Mouse (Mus musculus) limb, embryonic 13.5 days (tissue): ENCODE measurements around the gene Tmigd3. TPM values are rescaled to one million over a fixed set of nuclear protein-coding genes. Genes with fewer than 3 reads are reported as not detected.

Source experiments
- ATAC-seq: fragments of 200-750 bp; cut with Nextera tagmentation; 2 replicates; pipeline ENCODE4 v1.8.0; 2017; ENCODE audit warnings: low read depth, moderate number of reproducible peaks, moderate TSS enrichment; ENCODE audit not compliant: low FRiP score
- H3K27ac ChIP-seq: fragments of 300-500 bp; sonication (generic); 2 replicates; pipeline ENCODE4 v1.5.1; 2015; ENCODE audit warnings: inconsistent platforms, mild to moderate bottlenecking, moderate library complexity
- H3K27me3 ChIP-seq: fragments of 300-500 bp; sonication (generic); 2 replicates; pipeline ENCODE4 v1.6.1; 2015; ENCODE audit warnings: mild to moderate bottlenecking, inconsistent platforms
- H3K36me3 ChIP-seq: fragments of 300-500 bp; sonication (generic); 2 replicates; pipeline ENCODE4 v1.6.1; 2015; ENCODE audit warnings: inconsistent platforms, mild to moderate bottlenecking, moderate library complexity
- H3K4me1 ChIP-seq: fragments of 300-500 bp; sonication (generic); 2 replicates; pipeline ENCODE4 v1.6.1; 2015; ENCODE audit warnings: inconsistent platforms
- H3K4me2 ChIP-seq: fragments of 300-500 bp; sonication (generic); replicated peaks from 2 replicates; pipeline ENCODE4 v1.6.1; 2015; ENCODE audit warnings: inconsistent platforms, mild to moderate bottlenecking, moderate library complexity
- H3K4me3 ChIP-seq: fragments of 300-500 bp; sonication (generic); 2 replicates; pipeline ENCODE4 v1.5.1; 2015; ENCODE audit warnings: moderate library complexity, mild to moderate bottlenecking, inconsistent platforms
- H3K9ac ChIP-seq: fragments of 300-500 bp; sonication (generic); 2 replicates; pipeline ENCODE4 v1.6.1; 2015; ENCODE audit warnings: mild to moderate bottlenecking, inconsistent platforms
- H3K9me3 ChIP-seq: fragments of 300-500 bp; sonication (generic); 2 replicates; pipeline ENCODE4 v1.6.1; 2016; ENCODE audit warnings: inconsistent platforms
- WGBS: fragments of 180-500 bp; shearing (Covaris S2); methylation state at CpG from one replicate; pipeline ENCODE4 v1.1.7; 2015; 5-methylcytosine and 5-hydroxymethylcytosine counted together
- polyA plus RNA-seq: library from polyadenylated mRNA; unstranded; fragments of >200 nt; fragmentation: Nextera tagmentation; extraction: Ambion mirVana; gene quantifications from 2 replicates; pipeline ENCODE4 v1.2.1, GENCODE M21; 2015

The Tmigd3 gene
- polyA plus RNA-seq, 1 experiment from 2014 or later: not detected

- no peaks in the 10 kb centered on the region for H3K9me3 ChIP-seq
- peak overlapping the region; percentile 34 for H3K4me2 ChIP-seq
- H3K4me3 ChIP-seq: no peak overlapping the region
- no peaks in the 10 kb centered on the region for H3K36me3 ChIP-seq
- peak overlapping the region; percentile 16; the same call in 1 of the 2 replicates for H3K27ac ChIP-seq
- H3K4me1 ChIP-seq: peaks cover 40% of the 10 kb centered on the region
- H3K27me3 ChIP-seq: no peaks in the 10 kb centered on the region
- WGBS: 16% methylated on average over 8 of the region's 8 CpGs
- peak; percentile 81 for ATAC-seq
- H3K9ac ChIP-seq: no peak overlapping the region
Observed at GRCm38 (mm10) chr3:105853781-105854180, 16.9 kb upstream of the Tmigd3 start.

DNA sequence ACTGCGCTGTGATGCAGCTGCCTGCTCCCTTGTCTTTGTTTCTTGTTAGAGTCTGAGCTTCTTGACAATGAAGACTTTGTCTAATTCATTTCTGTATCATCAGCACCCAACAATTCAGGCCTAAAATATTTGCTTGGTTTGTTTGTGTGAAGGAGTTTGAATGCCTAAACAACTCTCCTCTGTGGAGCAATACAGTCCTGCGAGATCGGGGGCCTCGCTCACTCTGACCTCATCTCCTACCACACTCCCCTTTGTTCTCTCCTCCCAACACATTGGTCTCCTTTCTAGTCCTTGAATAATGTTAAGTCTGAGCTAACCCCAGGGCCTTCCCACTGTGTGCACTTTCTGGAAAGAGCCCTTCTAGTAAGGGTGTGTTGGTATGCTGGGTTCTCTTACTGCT is 15.9 kb upstream of the Tmigd3 start:
- H3K9ac ChIP-seq: no peak overlapping the region
- no peak overlapping the region for H3K4me2 ChIP-seq
- no peaks in the 10 kb centered on the region for H3K36me3 ChIP-seq
- H3K4me1 ChIP-seq: peaks cover 38% of the 10 kb centered on the region
- 77% methylated on average over 4 of the region's 4 CpGs for WGBS
- H3K4me3 ChIP-seq: no peak overlapping the region
- H3K9me3 ChIP-seq: no peaks in the 10 kb centered on the region
- H3K27me3 ChIP-seq: no peaks in the 10 kb centered on the region
- ATAC-seq: no peak
- H3K27ac ChIP-seq: peak overlapping the region; percentile 58

DNA sequence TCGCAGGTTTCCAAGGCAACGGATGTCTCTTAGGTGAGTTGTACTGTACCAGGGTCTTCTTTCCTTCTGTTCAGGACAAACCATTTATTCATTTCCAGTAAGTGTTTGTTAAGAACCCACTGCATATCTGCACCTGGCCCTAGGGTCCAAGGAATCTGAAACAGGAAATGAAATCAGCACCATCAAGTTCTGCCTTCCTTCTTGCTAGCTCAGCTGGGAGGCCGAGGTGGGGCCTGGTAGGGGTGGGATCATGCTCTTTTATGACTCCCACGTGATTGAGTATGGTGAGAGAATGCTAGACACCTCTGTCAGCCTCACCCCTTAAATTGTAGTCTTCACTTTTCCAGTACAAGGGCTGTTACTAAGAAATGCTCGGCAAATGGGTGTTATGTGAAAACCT is 13.2 kb upstream of the Tmigd3 start:
- no peak for ATAC-seq
- WGBS: 46% methylated on average over 5 of the region's 5 CpGs

GRCm38 (mm10) chr3:105861747-105862366 is 8.8 kb upstream of the Tmigd3 start:
- H3K9ac ChIP-seq: no peak overlapping the region
- no peak overlapping the region for H3K4me3 ChIP-seq
- 52% methylated on average over 7 of the region's 7 CpGs for WGBS
- H3K27ac ChIP-seq: no peak overlapping the region
- no peaks in the 10 kb centered on the region for H3K9me3 ChIP-seq
- no peak for ATAC-seq
- H3K4me1 ChIP-seq: peaks cover 11% of the 10 kb centered on the region
- no peaks in the 10 kb centered on the region for H3K27me3 ChIP-seq
- H3K4me2 ChIP-seq: no peak overlapping the region
- no peaks in the 10 kb centered on the region for H3K36me3 ChIP-seq

More for the DNA sequence above, 13.2 kb upstream of the Tmigd3 start:
- Histone ChIP-seq H3K27ac (0 out of 2 replicates have a peak overlapping the region, but pooled peaks have one; percentile 44), H3K9ac (no peak overlapping the region), H3K9me3 (no peaks in the 10 kb centered on the region), H3K4me2 (no peak overlapping the region), H3K27me3 (no peaks in the 10 kb centered on the region), H3K4me1 (peaks cover 38% of the 10 kb centered on the region), H3K4me3 (no peak overlapping the region), H3K36me3 (no peaks in the 10 kb centered on the region)

DNA sequence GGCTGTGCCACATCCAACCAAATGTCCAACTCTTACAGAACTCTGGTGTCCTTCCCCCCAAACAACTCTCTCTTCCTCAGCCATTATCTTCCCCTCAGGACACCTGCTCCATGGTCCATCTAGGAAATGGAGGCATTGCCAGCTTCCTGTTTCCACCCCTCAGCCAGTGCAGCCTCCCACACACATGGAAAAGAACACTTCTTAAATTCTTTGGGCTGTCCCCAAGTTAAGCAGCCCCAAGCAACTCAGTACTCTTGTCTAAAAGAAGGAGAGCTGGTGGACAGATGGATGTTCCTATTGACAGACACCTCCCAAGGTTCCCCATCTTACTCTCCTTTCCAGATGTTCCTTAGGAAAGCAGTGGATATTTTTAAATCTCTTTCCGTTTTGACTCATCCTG is 6.6 kb upstream of the Tmigd3 start:
- Histone ChIP-seq H3K27me3 (no peaks in the 10 kb centered on the region), H3K27ac (no peak overlapping the region), H3K4me3 (no peak overlapping the region), H3K9ac (no peak overlapping the region), H3K9me3 (no peaks in the 10 kb centered on the region), H3K4me2 (no peak overlapping the region), H3K36me3 (no peaks in the 10 kb centered on the region), H3K4me1 (peaks cover 8% of the 10 kb centered on the region; the same call in 1 of the 2 replicates)
- WGBS: 85% methylated on average over 1 of the region's 1 CpGs
- ATAC-seq: no peak

- Histone ChIP-seq H3K4me3 (no peak overlapping the region), H3K4me1 (peaks cover 8% of the 10 kb centered on the region; the same call in 1 of the 2 replicates), H3K27me3 (no peaks in the 10 kb centered on the region), H3K4me2 (no peak overlapping the region), H3K9ac (no peak overlapping the region), H3K9me3 (no peaks in the 10 kb centered on the region), H3K36me3 (no peaks in the 10 kb centered on the region), H3K27ac (no peak overlapping the region)
- ATAC-seq: no peak
- 66% methylated on average over 9 of the region's 9 CpGs for WGBS
Observed at GRCm38 (mm10) chr3:105865122-105865521, 5.6 kb upstream of the Tmigd3 start.

- WGBS: 65% methylated on average over 2 of the region's 2 CpGs
Observed at GRCm38 (mm10) chr3:105868135-105868534, 2.6 kb upstream of the Tmigd3 start.

DNA sequence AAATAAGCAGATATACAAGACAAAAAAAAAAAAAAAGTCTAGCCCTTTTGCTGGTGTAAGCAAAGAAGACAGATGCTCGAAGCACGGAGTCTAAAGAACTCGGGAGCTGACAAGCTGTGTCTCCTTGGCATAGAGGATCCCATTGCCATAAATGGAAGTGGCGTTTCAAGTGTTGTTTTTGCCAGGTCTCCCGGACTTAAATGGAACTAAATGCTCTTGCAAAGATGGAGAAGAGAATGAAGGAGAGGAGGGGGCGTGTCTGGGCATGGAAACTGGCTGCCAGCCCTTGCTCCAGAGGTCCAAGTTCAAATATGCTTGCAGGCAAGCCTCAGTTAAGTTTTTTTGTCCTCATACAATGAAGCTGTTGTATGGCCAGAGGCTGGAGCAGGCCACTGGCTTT is 1.3 kb downstream of the Tmigd3 start:
- no peak overlapping the region for H3K4me2 ChIP-seq
- no peak overlapping the region for H3K4me3 ChIP-seq
- H3K36me3 ChIP-seq: no peaks in the 10 kb centered on the region
- peaks cover 11% of the 10 kb centered on the region for H3K4me1 ChIP-seq
- WGBS: 65% methylated on average over 6 of the region's 6 CpGs
- H3K27me3 ChIP-seq: no peaks in the 10 kb centered on the region; the same call in 1 of the 2 replicates
- H3K9me3 ChIP-seq: no peaks in the 10 kb centered on the region
- H3K27ac ChIP-seq: no peak overlapping the region
- H3K9ac ChIP-seq: no peak overlapping the region
- ATAC-seq: no peak

More at GRCm38 (mm10) chr3:105868135-105868534, 2.6 kb upstream of the Tmigd3 start:
- Histone ChIP-seq H3K9me3 (no peaks in the 10 kb centered on the region), H3K4me2 (no peak overlapping the region), H3K4me3 (no peak overlapping the region), H3K27me3 (no peaks in the 10 kb centered on the region; the same call in 1 of the 2 replicates), H3K36me3 (no peaks in the 10 kb centered on the region), H3K27ac (no peak overlapping the region), H3K4me1 (peaks cover 15% of the 10 kb centered on the region), H3K9ac (no peak overlapping the region)
- ATAC-seq: no peak

GRCm38 (mm10) chr3:105872579-105872978 is 1.9 kb downstream of the Tmigd3 start:
- H3K36me3 ChIP-seq: no peaks in the 10 kb centered on the region
- no peak overlapping the region for H3K4me2 ChIP-seq
- H3K27ac ChIP-seq: no peak overlapping the region
- no peaks in the 10 kb centered on the region; the same call in 1 of the 2 replicates for H3K27me3 ChIP-seq
- no peaks in the 10 kb centered on the region for H3K9me3 ChIP-seq
- no peak overlapping the region for H3K4me3 ChIP-seq
- ATAC-seq: no peak
- H3K9ac ChIP-seq: no peak overlapping the region
- peaks cover 11% of the 10 kb centered on the region for H3K4me1 ChIP-seq
- 46% methylated on average over 3 of the region's 3 CpGs for WGBS

GRCm38 (mm10) chr3:105873451-105874445 is 3.0 kb downstream of the Tmigd3 start:
- Histone ChIP-seq H3K9ac (no peak overlapping the region), H3K27ac (no peak overlapping the region), H3K4me3 (no peak overlapping the region), H3K36me3 (no peaks in the 10 kb centered on the region), H3K4me2 (no peak overlapping the region), H3K9me3 (no peaks in the 10 kb centered on the region), H3K27me3 (no peaks in the 10 kb centered on the region; the same call in 1 of the 2 replicates), H3K4me1 (peaks cover 7% of the 10 kb centered on the region)
- ATAC-seq: no peak
- 79% methylated on average over 6 of the region's 6 CpGs for WGBS

DNA sequence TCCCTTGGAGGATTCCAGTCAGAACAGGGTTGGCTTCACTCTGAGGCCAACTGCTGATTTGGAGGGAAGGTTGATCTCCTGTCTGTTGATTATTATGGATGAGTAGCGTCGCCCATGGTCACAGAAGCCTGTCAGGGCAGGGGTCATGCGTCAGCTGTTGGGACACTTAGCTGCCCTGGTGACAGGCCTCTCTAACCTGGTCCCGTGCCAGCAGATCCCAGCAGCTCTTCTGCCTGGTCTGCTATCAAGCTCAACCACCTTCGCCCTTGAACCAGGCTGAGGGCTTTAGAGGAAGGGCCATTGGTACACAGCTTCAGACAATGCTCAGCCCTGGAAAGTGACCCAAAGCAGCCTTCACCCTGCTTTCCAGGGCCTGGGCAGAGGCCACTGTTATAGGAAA is 5.3 kb downstream of the Tmigd3 start:
- H3K9me3 ChIP-seq: no peaks in the 10 kb centered on the region
- H3K9ac ChIP-seq: no peak overlapping the region
- H3K27me3 ChIP-seq: no peaks in the 10 kb centered on the region; the same call in 1 of the 2 replicates
- ATAC-seq: no peak
- no peak overlapping the region for H3K4me3 ChIP-seq
- H3K4me1 ChIP-seq: peaks cover 7% of the 10 kb centered on the region
- no peak overlapping the region for H3K27ac ChIP-seq
- WGBS: 74% methylated on average over 5 of the region's 5 CpGs
- H3K36me3 ChIP-seq: no peaks in the 10 kb centered on the region
- no peak overlapping the region for H3K4me2 ChIP-seq

DNA sequence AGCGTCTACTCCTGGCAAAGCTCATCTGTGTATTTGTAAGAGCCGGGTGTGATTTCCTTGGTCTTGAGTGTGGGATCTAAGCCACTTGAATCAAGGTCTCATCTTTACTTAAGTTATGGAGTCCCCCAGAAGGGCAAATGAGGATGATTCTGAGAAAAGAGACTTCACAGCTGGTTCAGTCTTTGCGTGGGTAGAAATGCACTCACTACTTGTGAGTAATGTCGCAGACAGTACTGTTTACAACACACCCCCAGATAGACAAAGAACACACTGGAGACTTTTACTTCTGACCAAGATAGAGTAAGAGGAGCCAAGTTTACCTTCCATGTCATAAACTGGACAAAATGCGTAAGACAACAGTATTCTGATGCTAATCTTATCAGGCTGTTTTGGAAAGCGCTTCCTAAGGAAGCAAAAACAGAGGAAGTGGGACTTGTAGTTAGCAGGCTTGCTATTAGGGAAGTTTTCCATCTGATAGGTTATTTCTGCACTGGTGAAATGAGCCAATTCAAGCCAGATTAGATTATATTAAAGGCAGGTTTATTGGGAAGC is 6.6 kb downstream of the Tmigd3 start:
- H3K4me1 ChIP-seq: peaks cover 3% of the 10 kb centered on the region
- H3K9me3 ChIP-seq: no peaks in the 10 kb centered on the region
- no peaks in the 10 kb centered on the region for H3K27me3 ChIP-seq
- WGBS: 89% methylated on average over 6 of the region's 6 CpGs
- no peak overlapping the region for H3K27ac ChIP-seq
- no peaks in the 10 kb centered on the region for H3K36me3 ChIP-seq
- no peak overlapping the region for H3K9ac ChIP-seq
- no peak overlapping the region for H3K4me2 ChIP-seq
- no peak overlapping the region for H3K4me3 ChIP-seq
- no peak for ATAC-seq
